Mouse (Mus musculus): Measurements from ENCODE around the gene Ckm.
A peak's percentile ranks its signal among the peaks of the same experiment; 100 is the strongest.

GRCm38 (mm10) chr7:19420821-19421636 is 16.5 kb downstream of the Ckm start:
- TF ChIP-seq ZNF384 (IDR thresholded peaks at IDR 0.05; ENCODE audit: low read depth, low read length): peak; percentile 64; the same call in 1 of the 2 replicates
- TF ChIP-seq CTCF (conservative IDR thresholded peaks at IDR 0.05 in 1 of 2, IDR thresholded peaks at IDR 0.05 in 1 of 2; ENCODE audit: low read depth in 2 of 2, low read length in 2 of 2): no peak
- TF ChIP-seq JUND (conservative IDR thresholded peaks at IDR 0.05; ENCODE audit: low read depth, low read length): no peak
- TF ChIP-seq EP300 (IDR thresholded peaks at IDR 0.05; ENCODE audit: low read length): no peak
- no peak for TF ChIP-seq ETS1 (conservative IDR thresholded peaks at IDR 0.05; ENCODE audit: low read depth, low read length)
- TF ChIP-seq E2F4 (IDR thresholded peaks at IDR 0.05; ENCODE audit: insufficient replicate concordance, low read depth, low read length): no peak
- peak; percentile 34; the same call in 1 of the 2 replicates for TF ChIP-seq POLR2A (IDR thresholded peaks at IDR 0.05; ENCODE audit: low read depth, low read length)
- no peak for TF ChIP-seq NELFE (IDR thresholded peaks at IDR 0.05; ENCODE audit: low read depth, low read length)
- no peak for TF ChIP-seq RAD21 (IDR thresholded peaks at IDR 0.05; ENCODE audit: low read depth, low read length)
- no peak for TF ChIP-seq TBP (conservative IDR thresholded peaks at IDR 0.05; ENCODE audit: low read depth, low read length)
- peak; percentile 76 for TF ChIP-seq NRF1 (IDR thresholded peaks at IDR 0.05; ENCODE audit: low read depth, low read length)
